Mouse (Mus musculus) kidney, adult 2 months (tissue): ENCODE measurements around the gene Ahdc1.

Experiments
- CTCF ChIP-seq: fragments of 200-500 bp; conservative IDR thresholded peaks from 2 replicates; pipeline ENCODE4 v1.5.1; 2011; ENCODE audit warnings: low read depth, mild to moderate bottlenecking, control low read depth, low read length, moderate library complexity, mixed read lengths; ENCODE audit not compliant: insufficient read depth, insufficient read length
- POLR2A ChIP-seq: fragments of 200-500 bp; IDR thresholded peaks from one replicate; pipeline ENCODE4 v1.6.1; 2011; ENCODE audit warnings: low read depth, low read length, control low read depth

DNA sequence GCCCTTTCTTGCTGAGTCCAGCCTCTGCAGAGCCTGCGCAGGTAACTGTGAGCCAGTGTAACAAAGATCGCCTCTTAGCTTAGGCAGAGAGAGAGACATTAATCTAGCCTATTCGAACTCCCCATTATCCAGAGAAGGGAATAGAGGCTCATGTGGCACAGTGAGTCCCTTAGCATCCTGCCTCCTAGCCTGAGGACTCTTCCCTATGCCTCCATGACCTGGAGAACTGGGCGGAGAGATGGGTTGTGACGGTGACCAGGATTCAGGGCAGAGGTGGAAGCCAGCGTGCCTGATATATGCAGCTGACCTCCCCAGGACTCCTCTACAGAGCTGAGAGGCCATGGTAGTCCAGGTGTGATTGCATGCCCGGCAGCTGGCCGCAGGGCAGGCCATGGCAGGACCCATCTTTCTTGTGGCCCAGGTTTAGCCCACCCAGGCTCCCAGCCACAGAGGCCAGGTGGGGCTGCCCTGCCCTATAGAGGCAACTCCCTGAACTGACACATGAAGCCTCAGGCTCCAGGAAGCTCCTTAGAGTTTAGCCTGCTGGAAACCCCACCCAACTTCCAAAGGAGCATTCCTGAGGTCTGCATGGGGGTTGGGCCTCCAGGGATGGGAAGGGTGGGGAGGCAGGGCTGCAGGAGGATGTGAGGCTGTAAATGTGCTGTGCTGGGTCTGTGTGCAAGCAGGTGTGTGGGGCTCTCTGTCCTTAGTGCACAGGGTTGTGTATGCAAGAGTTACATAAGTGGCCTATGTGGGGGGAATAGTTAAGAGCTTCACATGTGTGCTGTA lies 44.3 kb downstream of the Ahdc1 start:
- no peak for TF ChIP-seq CTCF
- TF ChIP-seq POLR2A, result no peak
